Mouse (Mus musculus): ENCODE measurements at regions not wholly inside any gene's neighbourhood (a gene's known extent, or its start where the extent isn't known, plus 50 kb on each side); places are given as distances from the start of the nearest gene placed in this dataset.

- TF ChIP-seq POLR2A (IDR thresholded peaks at IDR 0.05; ENCODE audit: low read depth, low read length) = no peak
- no peak for TF ChIP-seq MAZ (IDR thresholded peaks at IDR 0.05; ENCODE audit: low read depth, low read length)
- no peak for TF ChIP-seq EP300 (IDR thresholded peaks at IDR 0.05; ENCODE audit: low read length)
- TF ChIP-seq E2F4 (IDR thresholded peaks at IDR 0.05; ENCODE audit: insufficient replicate concordance, low read depth, low read length) = no peak
- no peak for TF ChIP-seq TCF12 (IDR thresholded peaks at IDR 0.05; ENCODE audit: low read depth, low read length)
- TF ChIP-seq HCFC1 (IDR thresholded peaks at IDR 0.05; ENCODE audit: low read depth, low read length) = no peak
- TF ChIP-seq JUND (conservative IDR thresholded peaks at IDR 0.05; ENCODE audit: low read depth, low read length) = no peak
- 0 out of 4 replicates have a peak, but pooled peaks of 1 of the 2 experiments have one; percentile 1 for TF ChIP-seq CTCF (conservative IDR thresholded peaks at IDR 0.05 in 1 of 2, IDR thresholded peaks at IDR 0.05 in 1 of 2; ENCODE audit: low read depth in 2 of 2, low read length in 2 of 2)
- TF ChIP-seq ZC3H11A (IDR thresholded peaks at IDR 0.05; ENCODE audit: low read depth, low read length) = no peak
- TF ChIP-seq GABPA (IDR thresholded peaks at IDR 0.05; ENCODE audit: insufficient replicate concordance, low read depth, low read length) = no peak
- no peak for TF ChIP-seq MEF2A (IDR thresholded peaks at IDR 0.05; ENCODE audit: borderline replicate concordance, low read depth, low read length)
- TF ChIP-seq BHLHE40 (IDR thresholded peaks at IDR 0.05; ENCODE audit: low read depth, low read length) = no peak
- TF ChIP-seq CHD2 (IDR thresholded peaks at IDR 0.05; ENCODE audit: low read length) = no peak
Observed at GRCm38 (mm10) chr6:47646731-47647567, 51.8 kb upstream of the Ezh2 start.
